Mouse (Mus musculus) CD4-positive helper T cell, adult 2 months (primary cell): Measurements from ENCODE around the gene Olfr101.
A peak's percentile ranks its signal among the peaks of the same experiment; 100 is the strongest.

ENCODE experiments used
- DNase-seq: peaks from one replicate; pipeline ENCODE4 v3.0.0-alpha.2; 2012; ENCODE audit warnings: low read depth, missing footprints, low spot score

Gene Olfr101

GRCm38 (mm10) chr17:37304213-37304612 is at the start of gene Olfr101:
Gene Olfr101, minus strand, starts transcription at chr17:37304313.
- DNase-seq: no peak

- no peak for DNase-seq
These were observed 35.5 kb upstream of the Olfr101 start, which contains the start of gene Olfr103 for GRCm38 (mm10) chr17:37339598-37339997. Gene Olfr103, minus strand, starts transcription at chr17:37339698.

GRCm38 (mm10) chr17:37316954-37317353 is 12.8 kb upstream of the Olfr101 start, which contains the start of gene Olfr102:
Gene Olfr102, minus strand, starts transcription at chr17:37317054.
- no peak for DNase-seq

- no peak for DNase-seq
These were observed 6.1 kb upstream of the Olfr101 start for GRCm38 (mm10) chr17:37310146-37310699.

- DNase-seq: no peak
These were observed 4.4 kb upstream of the Olfr101 start for GRCm38 (mm10) chr17:37308483-37308882.

- DNase-seq: no peak
These were observed 20.8 kb downstream of the Olfr101 start, which contains the start of gene Olfr99 for GRCm38 (mm10) chr17:37283360-37283759. Gene Olfr99, minus strand, starts transcription at chr17:37283460.

GRCm38 (mm10) chr17:37280331-37280730 is 23.8 kb downstream of the Olfr101 start:
- no peak for DNase-seq

- no peak for DNase-seq
These were observed 27.5 kb downstream of the Olfr101 start for GRCm38 (mm10) chr17:37276573-37276972.

- no peak for DNase-seq
These were observed 28.4 kb downstream of the Olfr101 start for GRCm38 (mm10) chr17:37275626-37276248.

GRCm38 (mm10) chr17:37270702-37271092 is 33.4 kb downstream of the Olfr101 start:
- DNase-seq: peak; percentile 92

GRCm38 (mm10) chr17:37270058-37270701 is 33.9 kb downstream of the Olfr101 start, which contains the start of gene H2-M3:
Gene H2-M3, plus strand, starts transcription at chr17:37270220.
- DNase-seq: peak; percentile 94

GRCm38 (mm10) chr17:37263626-37264025 is 40.5 kb downstream of the Olfr101 start, which contains the start of gene Olfr98:
Gene Olfr98, minus strand, starts transcription at chr17:37263749.
- DNase-seq: no peak

- DNase-seq: peak; percentile 41
These were observed 53.6 kb downstream of the Olfr101 start for GRCm38 (mm10) chr17:37250544-37250943.

GRCm38 (mm10) chr17:37249460-37249859 is 54.7 kb downstream of the Olfr101 start:
- no peak for DNase-seq
